Mouse (Mus musculus) adrenal gland (tissue): ENCODE measurements at regions not wholly inside any gene's neighbourhood (a gene's known extent, or its start where the extent isn't known, plus 50 kb on each side); places are given as distances from the start of the nearest gene placed in this dataset.

Source experiments
- intact Hi-C: fragments of 180-260 bp; cut with DNase I; formaldehyde crosslinking; loops from one replicate; pipeline ENCODE4 v1.15.1; 2025

- intact Hi-C loops = no loop called here
These were observed 83.6 kb upstream of the Ngf start for GRCm38 (mm10) chr3:102386091-102386490.

- intact Hi-C loops = no loop called here
These were observed 85.1 kb upstream of the Ngf start for GRCm38 (mm10) chr3:102384596-102384995.

DNA sequence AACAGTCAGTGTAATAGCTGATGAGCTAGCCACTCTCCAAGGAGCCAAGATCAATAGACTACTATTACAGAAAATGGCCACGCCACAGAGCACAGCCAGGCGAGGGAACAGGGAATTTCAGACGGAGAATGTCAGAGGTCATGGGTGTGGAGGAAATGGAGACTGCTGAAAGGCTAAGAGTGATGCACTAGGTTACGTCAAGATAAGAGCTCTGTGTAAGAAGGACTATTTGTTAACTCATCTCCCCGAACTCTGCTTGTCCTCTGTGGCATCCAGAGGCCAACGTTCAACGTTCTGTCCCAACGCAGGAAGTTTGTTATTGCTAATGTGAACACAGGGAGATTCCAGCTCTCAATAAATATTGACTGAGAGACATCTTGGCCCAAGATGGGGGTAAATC, 86.0 kb upstream of the Ngf start:
- intact Hi-C loops = no loop called here

DNA sequence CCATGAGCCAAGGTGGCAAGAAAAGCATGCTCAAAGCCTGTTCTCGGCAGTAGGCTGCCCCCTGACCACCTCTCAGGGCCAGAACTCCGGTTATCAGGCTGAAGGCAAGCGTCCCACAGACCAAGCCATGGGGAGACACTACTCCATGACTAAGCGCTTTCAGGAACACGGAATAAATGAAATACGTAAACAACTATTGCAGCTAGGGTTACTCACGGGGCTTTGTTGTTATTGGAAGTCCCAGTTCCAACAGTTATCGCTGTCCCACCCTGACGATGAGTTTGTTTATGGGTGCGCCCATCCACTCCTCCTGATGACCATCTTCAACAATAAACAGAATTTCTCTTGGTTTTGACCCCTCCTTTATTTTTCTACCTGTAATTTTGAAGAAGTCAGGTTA, 88.0 kb upstream of the Ngf start:
- intact Hi-C loops = no loop called here

DNA sequence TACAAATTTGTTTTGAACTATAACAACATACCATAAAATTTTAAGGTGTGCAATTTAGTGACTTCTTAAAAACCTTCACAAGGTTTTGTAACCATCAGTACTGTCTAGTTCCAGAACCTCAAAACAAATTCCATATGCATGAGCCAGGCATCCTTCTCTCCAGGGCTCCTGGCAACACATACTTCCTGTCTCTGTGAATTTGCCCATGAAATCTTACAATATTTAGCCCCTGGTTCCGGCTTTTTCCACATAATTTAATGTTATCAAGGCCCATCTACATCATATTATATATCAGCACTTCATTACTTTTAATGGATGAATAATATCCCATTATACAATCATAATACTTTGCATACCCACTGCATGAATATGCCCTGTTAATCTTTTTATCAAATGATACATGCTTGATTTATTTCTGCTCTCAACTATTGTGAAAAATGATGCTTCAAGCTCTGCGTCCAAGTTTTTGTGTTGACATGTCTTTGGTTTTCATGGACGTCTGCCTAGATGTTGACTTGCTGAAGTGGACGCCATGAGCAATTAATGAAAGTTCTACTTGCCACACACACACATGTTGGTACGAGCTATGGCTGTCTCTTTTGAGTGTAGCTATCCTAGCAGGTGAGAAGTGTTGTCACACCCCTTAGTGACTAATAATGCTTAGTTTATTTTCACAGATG, 95.2 kb upstream of the Ngf start:
- intact Hi-C loops = no loop called here

- intact Hi-C loops = no loop called here
These were observed 97.4 kb upstream of the Ngf start for GRCm38 (mm10) chr3:102372205-102372899.

GRCm38 (mm10) chr3:102366188-102366587, 103.5 kb upstream of the Ngf start:
- intact Hi-C loops = no loop called here

DNA sequence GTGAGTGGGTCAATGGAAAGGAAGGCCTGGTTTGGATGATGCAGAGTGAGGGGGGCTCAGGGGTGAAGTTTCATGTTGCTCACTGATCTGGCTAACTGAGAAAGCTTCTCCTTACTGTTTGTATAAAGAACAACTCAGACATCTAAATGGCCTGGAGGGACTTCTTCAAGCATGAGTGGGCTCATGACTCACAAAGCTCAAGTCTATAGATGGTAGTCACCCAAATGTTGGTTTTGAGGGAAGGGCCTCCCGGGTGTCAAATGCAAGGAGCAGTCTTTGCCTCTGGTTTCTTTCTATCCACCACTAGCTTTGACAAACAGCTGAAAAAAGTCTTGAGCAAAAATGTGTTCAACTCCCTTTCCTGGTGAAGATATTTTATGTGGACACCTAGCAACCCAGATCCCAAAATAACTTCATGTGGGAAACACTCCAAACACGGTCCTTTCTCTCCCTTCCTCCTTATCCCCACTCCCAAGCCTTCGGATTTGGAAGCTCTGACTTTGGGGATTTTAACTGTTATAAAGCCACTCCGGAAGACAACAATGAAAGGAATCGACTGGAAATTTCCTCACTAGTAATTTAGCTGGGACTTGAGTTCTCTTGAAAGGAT, 105.3 kb upstream of the Ngf start:
- intact Hi-C loops = no loop called here

DNA sequence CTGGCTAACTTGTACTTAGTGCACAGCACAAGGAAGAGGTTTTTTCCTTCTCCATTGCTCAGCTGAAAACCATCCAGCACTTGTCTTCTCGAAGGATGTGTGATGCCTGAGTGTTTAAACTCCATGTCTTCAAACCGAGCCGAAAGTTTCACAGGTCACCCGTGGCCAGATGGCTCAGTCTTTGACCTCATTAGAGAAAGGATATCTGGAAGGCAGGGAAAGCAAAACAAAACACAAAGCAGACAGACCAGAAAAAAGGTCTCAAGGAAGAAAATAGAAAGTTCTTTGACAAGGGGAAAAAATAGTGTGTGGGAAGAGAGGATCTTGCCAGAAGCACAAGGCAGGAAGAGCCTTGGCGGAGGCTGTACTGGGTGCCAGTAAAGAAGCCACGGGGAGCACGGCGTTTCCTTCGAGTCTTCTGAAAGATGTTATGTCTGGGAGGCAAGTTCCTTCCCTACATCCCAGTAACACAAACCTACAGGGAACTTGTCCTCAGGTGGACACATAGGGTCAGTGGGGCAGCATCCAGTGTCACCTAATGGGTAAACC, 108.9 kb upstream of the Ngf start:
- intact Hi-C loops = no loop called here

DNA sequence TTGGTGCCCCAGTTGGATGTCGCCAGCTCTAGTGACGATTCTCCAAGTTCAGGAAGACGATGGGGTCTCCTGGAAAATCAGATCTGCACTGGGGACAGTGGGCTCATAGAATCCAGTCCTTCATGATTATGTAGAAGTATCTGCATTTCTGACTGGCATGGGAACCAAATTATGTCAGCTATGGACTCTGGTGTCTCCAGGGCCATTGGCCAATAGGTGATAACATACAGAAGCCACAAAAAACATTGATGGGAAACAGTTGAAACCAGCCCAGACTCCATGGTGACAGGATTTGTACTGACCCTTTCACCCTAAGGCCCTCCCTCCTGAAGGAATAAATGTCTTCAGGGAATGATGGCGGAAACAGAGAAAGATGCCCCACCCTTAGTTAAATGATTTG, 110.9 kb upstream of the Ngf start:
- intact Hi-C loops = no loop called here

DNA sequence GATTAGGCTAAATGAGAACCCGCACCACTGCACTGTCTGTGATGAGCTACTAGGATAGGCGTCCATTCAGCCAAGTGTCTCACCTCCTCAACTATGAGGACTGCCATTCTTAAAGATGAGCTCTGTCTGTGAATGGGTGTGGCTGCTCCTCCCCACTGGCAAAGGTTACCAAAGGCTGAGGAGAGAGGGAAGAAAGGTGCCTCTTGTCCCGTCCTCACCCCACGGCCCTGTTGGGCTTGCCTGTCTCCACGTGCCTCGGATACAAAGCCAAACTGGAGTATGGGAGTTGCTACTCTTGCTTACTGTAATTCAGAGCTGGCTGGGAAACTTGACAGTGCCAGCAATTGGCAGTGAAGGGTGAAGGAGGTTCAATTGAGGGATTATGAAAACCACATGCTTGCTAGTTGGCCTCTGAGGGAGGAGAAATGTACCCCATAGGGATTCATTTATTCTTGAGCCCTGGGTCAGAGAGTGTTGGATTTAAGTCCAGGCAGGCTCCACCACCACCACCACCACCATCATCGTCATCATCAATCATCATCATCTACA, 112.6 kb upstream of the Ngf start:
- intact Hi-C loops = no loop called here

DNA sequence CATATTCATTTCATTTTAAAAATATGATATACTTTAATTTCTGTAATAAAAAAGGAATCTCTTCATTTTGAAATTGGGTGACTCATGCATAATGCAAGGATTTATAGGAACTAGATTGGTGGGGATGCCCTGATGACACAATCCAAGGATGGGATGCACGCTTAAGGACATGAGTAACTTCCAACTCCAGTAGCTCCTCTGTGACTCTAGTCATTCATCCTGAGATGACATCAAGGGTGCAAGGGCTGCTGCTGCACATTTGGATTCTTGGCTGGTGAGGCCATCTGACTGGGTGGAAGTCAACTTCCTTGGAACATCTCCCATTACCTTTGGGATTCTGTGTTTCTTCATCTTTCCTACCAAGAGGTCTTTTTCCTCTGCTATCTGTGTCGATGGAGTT, 114.4 kb upstream of the Ngf start:
- intact Hi-C loops = no loop called here

GRCm38 (mm10) chr3:102354771-102355170, 114.9 kb upstream of the Ngf start:
- intact Hi-C loops = no loop called here

- intact Hi-C loops = no loop called here
These were observed 116.3 kb upstream of the Ngf start for GRCm38 (mm10) chr3:102353277-102353900.

- intact Hi-C loops = no loop called here
These were observed 123.6 kb upstream of the Ngf start for GRCm38 (mm10) chr3:102346077-102346476.

DNA sequence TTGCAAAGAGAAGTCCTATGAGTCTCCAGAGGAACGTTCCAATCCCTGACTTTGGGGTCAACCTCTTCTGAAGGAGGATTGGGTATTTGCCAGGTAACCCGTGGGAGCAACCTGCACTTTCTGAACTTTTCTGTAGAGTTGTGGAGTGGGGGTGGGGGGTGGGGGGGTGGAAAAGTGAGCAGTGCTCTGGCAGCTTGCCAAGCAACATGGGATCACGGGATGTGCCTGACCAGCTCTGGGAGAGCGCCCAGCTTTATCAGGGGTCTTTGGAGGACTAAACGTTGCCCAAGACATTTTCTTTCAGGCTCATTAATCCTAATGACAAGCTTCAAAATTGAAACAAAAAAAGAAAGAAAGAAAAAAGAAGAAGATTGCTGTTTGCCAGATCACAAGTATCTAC, 124.4 kb upstream of the Ngf start:
- intact Hi-C loops = no loop called here

- intact Hi-C loops = no loop called here
These were observed 129.0 kb upstream of the Ngf start for GRCm38 (mm10) chr3:102340731-102341130.

DNA sequence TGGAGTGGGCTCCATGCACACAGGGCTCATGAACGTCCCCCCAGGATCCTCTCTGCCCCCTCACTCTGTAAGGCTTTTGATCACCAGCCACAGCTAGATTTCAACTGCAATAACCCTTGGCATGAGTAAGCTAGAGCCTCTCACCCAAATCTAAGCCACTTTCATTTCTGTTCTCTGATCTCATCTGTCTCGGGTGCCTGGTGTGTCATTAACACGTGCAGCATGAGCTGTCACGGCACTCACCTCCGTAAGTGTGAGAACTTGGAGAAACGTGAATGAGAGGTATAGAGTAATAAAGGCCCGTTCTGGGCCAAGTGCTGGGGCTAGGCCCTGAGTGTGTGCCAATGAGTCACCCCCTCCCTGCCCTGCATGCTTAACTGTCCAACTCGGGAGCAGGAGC, 131.8 kb upstream of the Ngf start:
- intact Hi-C loops = loop anchor here (5.0 to 10.0 kb wide), 2 partner anchors 127 to 354 kb away; partner anchors contain the start of gene Ngf

GRCm38 (mm10) chr3:102336184-102336583, 131.7 kb upstream of the Vangl1 start:
- intact Hi-C loops = loop anchor here (5.0 to 10.0 kb wide), 2 partner anchors 129 to 356 kb away; partner anchors contain the start of gene Ngf

GRCm38 (mm10) chr3:102335146-102335545, 130.7 kb upstream of the Vangl1 start:
- intact Hi-C loops = loop anchor here (5.0 to 10.0 kb wide), 2 partner anchors 130 to 357 kb away; partner anchors contain the start of gene Ngf

- intact Hi-C loops = loop anchor here (10.0 kb wide), 1 partner anchor 133 kb away; the partner anchor contains the start of gene Ngf
These were observed 127.7 kb upstream of the Vangl1 start for GRCm38 (mm10) chr3:102332221-102332620.
